Mouse (Mus musculus): ENCODE results near the gene Srarp. TPM values are rescaled to one million over a fixed set of nuclear protein-coding genes. Genes with fewer than 3 reads are reported as not detected.

Gene Srarp
- polyA plus RNA-seq, 1 experiment from 2014 or later: 0.39 TPM

GRCm38 (mm10) chr4:141423691-141424431 lies 12.0 kb downstream of the Srarp start:
- H3K27ac ChIP-seq (ENCODE audit: low read depth, low read length): no peak overlapping the region
- no peaks in the 10 kb centered on the region for H3K9me3 ChIP-seq (ENCODE audit: control insufficient read depth, low read length)
- no peaks in the 10 kb centered on the region for H3K27me3 ChIP-seq (ENCODE audit: control insufficient read depth, insufficient read depth, low read length)
- no peak overlapping the region for H3K4me2 ChIP-seq (ENCODE audit: low read depth, low read length)
- H3K4me1 ChIP-seq (ENCODE audit: control insufficient read depth, insufficient read depth, low read length): 0 out of 2 replicates have a peak, but pooled peaks cover 2% of the 10 kb centered on the region
- ATAC-seq (ENCODE audit: low read depth): no peak
- WGBS: 89% methylated on average over 13 of the region's 13 CpGs
- no peak overlapping the region for H3K9ac ChIP-seq (replicated peaks; ENCODE audit: low read depth, low read length)
- no peak overlapping the region for H3K4me3 ChIP-seq (ENCODE audit: low read depth, low read length)
- no peaks in the 10 kb centered on the region for H3K36me3 ChIP-seq (ENCODE audit: control insufficient read depth, insufficient read depth, low read length)

GRCm38 (mm10) chr4:141423288-141423687 lies 12.6 kb downstream of the Srarp start:
- H3K4me2 ChIP-seq (ENCODE audit: low read depth, low read length): no peak overlapping the region
- no peak for ATAC-seq (ENCODE audit: low read depth)
- no peaks in the 10 kb centered on the region for H3K36me3 ChIP-seq (ENCODE audit: control insufficient read depth, insufficient read depth, low read length)
- H3K27ac ChIP-seq (ENCODE audit: low read depth, low read length): no peak overlapping the region
- no peak overlapping the region for H3K4me3 ChIP-seq (ENCODE audit: low read depth, low read length)
- H3K27me3 ChIP-seq (ENCODE audit: control insufficient read depth, insufficient read depth, low read length): no peaks in the 10 kb centered on the region
- H3K9ac ChIP-seq (replicated peaks; ENCODE audit: low read depth, low read length): no peak overlapping the region
- WGBS: 80% methylated on average over 5 of the region's 5 CpGs
- H3K4me1 ChIP-seq (ENCODE audit: control insufficient read depth, insufficient read depth, low read length): 0 out of 2 replicates have a peak, but pooled peaks cover 2% of the 10 kb centered on the region
- H3K9me3 ChIP-seq (ENCODE audit: control insufficient read depth, low read length): no peaks in the 10 kb centered on the region

GRCm38 (mm10) chr4:141422841-141423240 lies 13.1 kb downstream of the Srarp start:
- 0 out of 2 replicates have a peak, but pooled peaks cover 2% of the 10 kb centered on the region for H3K4me1 ChIP-seq (ENCODE audit: control insufficient read depth, insufficient read depth, low read length)
- no peak overlapping the region for H3K9ac ChIP-seq (replicated peaks; ENCODE audit: low read depth, low read length)
- no peaks in the 10 kb centered on the region for H3K36me3 ChIP-seq (ENCODE audit: control insufficient read depth, insufficient read depth, low read length)
- H3K4me3 ChIP-seq (ENCODE audit: low read depth, low read length): no peak overlapping the region
- 92% methylated on average over 5 of the region's 5 CpGs for WGBS
- no peak overlapping the region for H3K4me2 ChIP-seq (ENCODE audit: low read depth, low read length)
- no peak for ATAC-seq (ENCODE audit: low read depth)
- no peak overlapping the region for H3K27ac ChIP-seq (ENCODE audit: low read depth, low read length)
- H3K27me3 ChIP-seq (ENCODE audit: control insufficient read depth, insufficient read depth, low read length): no peaks in the 10 kb centered on the region
- H3K9me3 ChIP-seq (ENCODE audit: control insufficient read depth, low read length): no peaks in the 10 kb centered on the region

GRCm38 (mm10) chr4:141421423-141421822 lies 14.5 kb downstream of the Srarp start:
- H3K9me3 ChIP-seq (ENCODE audit: control insufficient read depth, low read length): no peaks in the 10 kb centered on the region
- 49% methylated on average over 14 of the region's 14 CpGs for WGBS
- no peak overlapping the region for H3K27ac ChIP-seq (ENCODE audit: low read depth, low read length)
- no peaks in the 10 kb centered on the region for H3K27me3 ChIP-seq (ENCODE audit: control insufficient read depth, insufficient read depth, low read length)
- no peak overlapping the region for H3K9ac ChIP-seq (replicated peaks; ENCODE audit: low read depth, low read length)
- H3K4me2 ChIP-seq (ENCODE audit: low read depth, low read length): no peak overlapping the region
- H3K4me3 ChIP-seq (ENCODE audit: low read depth, low read length): no peak overlapping the region
- no peaks in the 10 kb centered on the region for H3K36me3 ChIP-seq (ENCODE audit: control insufficient read depth, insufficient read depth, low read length)
- 0 out of 2 replicates have a peak, but pooled peaks cover 2% of the 10 kb centered on the region for H3K4me1 ChIP-seq (ENCODE audit: control insufficient read depth, insufficient read depth, low read length)
- ATAC-seq (ENCODE audit: low read depth): no peak

GRCm38 (mm10) chr4:141420886-141421285 lies 15.0 kb downstream of the Srarp start:
- no peaks in the 10 kb centered on the region for H3K36me3 ChIP-seq (ENCODE audit: control insufficient read depth, insufficient read depth, low read length)
- H3K4me1 ChIP-seq (ENCODE audit: control insufficient read depth, insufficient read depth, low read length): 0 out of 2 replicates have a peak, but pooled peaks cover 2% of the 10 kb centered on the region
- ATAC-seq (ENCODE audit: low read depth): no peak
- H3K27me3 ChIP-seq (ENCODE audit: control insufficient read depth, insufficient read depth, low read length): no peaks in the 10 kb centered on the region
- no peaks in the 10 kb centered on the region for H3K9me3 ChIP-seq (ENCODE audit: control insufficient read depth, low read length)
- H3K9ac ChIP-seq (replicated peaks; ENCODE audit: low read depth, low read length): no peak overlapping the region
- H3K4me3 ChIP-seq (ENCODE audit: low read depth, low read length): no peak overlapping the region
- 58% methylated on average over 9 of the region's 9 CpGs for WGBS
- H3K4me2 ChIP-seq (ENCODE audit: low read depth, low read length): no peak overlapping the region
- no peak overlapping the region for H3K27ac ChIP-seq (ENCODE audit: low read depth, low read length)

- ATAC-seq (ENCODE audit: low read depth): no peak
- Histone ChIP-seq H3K36me3 (ENCODE audit: control insufficient read depth, insufficient read depth, low read length) (no peaks in the 10 kb centered on the region), H3K4me2 (ENCODE audit: low read depth, low read length) (no peak within 1 kb of the TSS), H3K27ac (ENCODE audit: low read depth, low read length) (no peak within 1 kb of the TSS), H3K27me3 (ENCODE audit: control insufficient read depth, insufficient read depth, low read length) (no peaks in the 10 kb centered on the region), H3K9ac (replicated peaks; ENCODE audit: low read depth, low read length) (no peak within 1 kb of the TSS), H3K9me3 (ENCODE audit: control insufficient read depth, low read length) (no peaks in the 10 kb centered on the region), H3K4me3 (ENCODE audit: low read depth, low read length) (no peak within 1 kb of the TSS), H3K4me1 (ENCODE audit: control insufficient read depth, insufficient read depth, low read length) (0 out of 2 replicates have a peak, but pooled peaks cover under 1% of the 10 kb centered on the region)
- WGBS: 56% methylated on average over 9 of the region's 9 CpGs
These were observed 15.6 kb downstream of the Srarp start, which contains the start of gene Hspb7 for GRCm38 (mm10) chr4:141420192-141420829. Gene Hspb7, plus strand, starts transcription at chr4:141420779.

- H3K9me3 ChIP-seq (ENCODE audit: control insufficient read depth, low read length): no peaks in the 10 kb centered on the region
- no peaks in the 10 kb centered on the region for H3K36me3 ChIP-seq (ENCODE audit: control insufficient read depth, insufficient read depth, low read length)
- H3K4me2 ChIP-seq (ENCODE audit: low read depth, low read length): no peak overlapping the region
- no peak overlapping the region for H3K9ac ChIP-seq (replicated peaks; ENCODE audit: low read depth, low read length)
- ATAC-seq (ENCODE audit: low read depth): no peak
- WGBS: 70% methylated on average over 27 of the region's 27 CpGs
- no peak overlapping the region for H3K4me3 ChIP-seq (ENCODE audit: low read depth, low read length)
- H3K27me3 ChIP-seq (ENCODE audit: control insufficient read depth, insufficient read depth, low read length): no peaks in the 10 kb centered on the region
- no peak overlapping the region for H3K27ac ChIP-seq (ENCODE audit: low read depth, low read length)
- no peaks in the 10 kb centered on the region for H3K4me1 ChIP-seq (ENCODE audit: control insufficient read depth, insufficient read depth, low read length)
These were observed 16.3 kb downstream of the Srarp start for GRCm38 (mm10) chr4:141419398-141420191.

- H3K4me2 ChIP-seq (ENCODE audit: low read depth, low read length): no peak within 1 kb of the TSS
- H3K4me3 ChIP-seq (ENCODE audit: low read depth, low read length): no peak within 1 kb of the TSS
- no peak for ATAC-seq (ENCODE audit: low read depth)
- H3K9ac ChIP-seq (replicated peaks; ENCODE audit: low read depth, low read length): no peak within 1 kb of the TSS
- WGBS: 60% methylated on average over 7 of the region's 7 CpGs
- no peaks in the 10 kb centered on the region for H3K27me3 ChIP-seq (ENCODE audit: control insufficient read depth, insufficient read depth, low read length)
- no peaks in the 10 kb centered on the region for H3K9me3 ChIP-seq (ENCODE audit: control insufficient read depth, low read length)
- no peaks in the 10 kb centered on the region for H3K36me3 ChIP-seq (ENCODE audit: control insufficient read depth, insufficient read depth, low read length)
- H3K27ac ChIP-seq (ENCODE audit: low read depth, low read length): no peak within 1 kb of the TSS
- no peaks in the 10 kb centered on the region for H3K4me1 ChIP-seq (ENCODE audit: control insufficient read depth, insufficient read depth, low read length)
These were observed 20.0 kb downstream of the Srarp start, which contains the start of gene Clcnkb for GRCm38 (mm10) chr4:141415924-141416323. Gene Clcnkb, minus strand, starts transcription at chr4:141416014.
